Mouse (Mus musculus) regulatory T cell (primary cell): Measurements from ENCODE around the gene Rbfox3.
"Not testable (repeated sequence)": the region's sequence is repeated elsewhere in the genome, so short reads cannot be mapped to it uniquely, and the experiment has no call there.

ENCODE experiments used
- in situ Hi-C: fragments of 300-600 bp; cut with MboI, MseI; formaldehyde crosslinking; loops from one replicate; pipeline ENCODE4 v1.15.1; 2025; ENCODE audit warnings: high pct_unique_total_duplicates

Rbfox3 gene

GRCm38 (mm10) chr11:118825280-118826094 lies 85.9 kb downstream of the Rbfox3 start:
- in situ Hi-C loops: no loop called here

GRCm38 (mm10) chr11:118821353-118821752 lies 90.0 kb downstream of the Rbfox3 start:
- in situ Hi-C loops: no loop called here

- in situ Hi-C loops: no loop called here
Observed at GRCm38 (mm10) chr11:118818528-118818927, 92.9 kb downstream of the Rbfox3 start.

GRCm38 (mm10) chr11:118815118-118815517 lies 96.3 kb downstream of the Rbfox3 start:
- in situ Hi-C loops: no loop called here

- in situ Hi-C loops: no loop called here
Observed at GRCm38 (mm10) chr11:118813942-118814341, 97.5 kb downstream of the Rbfox3 start.

- in situ Hi-C loops: no loop called here
Observed at GRCm38 (mm10) chr11:118811404-118811803, 100.0 kb downstream of the Rbfox3 start.

- in situ Hi-C loops: no loop called here
Observed at GRCm38 (mm10) chr11:118807511-118807910, 103.9 kb downstream of the Rbfox3 start.

- in situ Hi-C loops: no loop called here
Observed at GRCm38 (mm10) chr11:118794856-118795602, 116.4 kb downstream of the Rbfox3 start.

GRCm38 (mm10) chr11:118793639-118794021 lies 117.8 kb downstream of the Rbfox3 start:
- in situ Hi-C loops: no loop called here

GRCm38 (mm10) chr11:118792916-118793638 lies 118.3 kb downstream of the Rbfox3 start:
- in situ Hi-C loops: no loop called here

- in situ Hi-C loops: no loop called here
Observed at GRCm38 (mm10) chr11:118792163-118792915, 119.1 kb downstream of the Rbfox3 start.

GRCm38 (mm10) chr11:118791391-118791790 lies 120.0 kb downstream of the Rbfox3 start:
- in situ Hi-C loops: no loop called here

- in situ Hi-C loops: no loop called here
Observed at GRCm38 (mm10) chr11:118788091-118788490, 123.3 kb downstream of the Rbfox3 start.

GRCm38 (mm10) chr11:118782677-118783076 lies 128.7 kb downstream of the Rbfox3 start:
- in situ Hi-C loops: no loop called here

GRCm38 (mm10) chr11:118775753-118776152 lies 135.6 kb downstream of the Rbfox3 start:
- in situ Hi-C loops: no loop called here

GRCm38 (mm10) chr11:118774777-118775176 lies 136.6 kb downstream of the Rbfox3 start:
- in situ Hi-C loops: not testable (repeated sequence)

GRCm38 (mm10) chr11:118773076-118773583 lies 138.3 kb downstream of the Rbfox3 start:
- in situ Hi-C loops: no loop called here

GRCm38 (mm10) chr11:118771358-118771757 lies 140.0 kb downstream of the Rbfox3 start:
- in situ Hi-C loops: no loop called here

GRCm38 (mm10) chr11:118770789-118771188 lies 140.6 kb downstream of the Rbfox3 start:
- in situ Hi-C loops: no loop called here

GRCm38 (mm10) chr11:118769542-118769941 lies 141.9 kb downstream of the Rbfox3 start:
- in situ Hi-C loops: no loop called here

- in situ Hi-C loops: no loop called here
Observed at GRCm38 (mm10) chr11:118768441-118768840, 143.0 kb downstream of the Rbfox3 start.
